Mouse (Mus musculus): ENCODE results near the gene Mgat2.

Mgat2 gene

GRCm38 (mm10) chr12:69179371-69179770, 4.6 kb upstream of the Mgat2 start:
- DNase-seq (ENCODE audit: low spot score) = no peak

- DNase-seq (ENCODE audit: low spot score) = no peak
Measured at GRCm38 (mm10) chr12:69181800-69182199, 2.2 kb upstream of the Mgat2 start.

- peak; percentile 56 for DNase-seq (ENCODE audit: low spot score)
Measured at GRCm38 (mm10) chr12:69184342-69185295, 662 bp downstream of the Mgat2 start.

GRCm38 (mm10) chr12:69185371-69185770, 1.4 kb downstream of the Mgat2 start:
- no peak for DNase-seq (ENCODE audit: low spot score)

GRCm38 (mm10) chr12:69186811-69187471, 3.0 kb downstream of the Mgat2 start:
- no peak for DNase-seq (ENCODE audit: low spot score)

- DNase-seq (ENCODE audit: low spot score) = no peak
Measured at GRCm38 (mm10) chr12:69190074-69190473, 6.1 kb downstream of the Mgat2 start.

- no peak for DNase-seq (ENCODE audit: low spot score)
Measured at GRCm38 (mm10) chr12:69190522-69190921, 6.6 kb downstream of the Mgat2 start.

- no peak for DNase-seq (ENCODE audit: low spot score)
Measured at GRCm38 (mm10) chr12:69191396-69191795, 7.4 kb downstream of the Mgat2 start.

- DNase-seq (ENCODE audit: low spot score) = no peak
Measured at GRCm38 (mm10) chr12:69192637-69193036, 8.7 kb downstream of the Mgat2 start.

- DNase-seq (ENCODE audit: low spot score) = peak; percentile 66
Measured at GRCm38 (mm10) chr12:69196444-69197377, 12.8 kb downstream of the Mgat2 start, which contains the start of gene Gm49383. Gene Gm49383, minus strand, starts transcription at chr12:69197104.

GRCm38 (mm10) chr12:69197378-69198163, 13.6 kb downstream of the Mgat2 start:
- peak; percentile 50 for DNase-seq (ENCODE audit: low spot score)

- DNase-seq (ENCODE audit: low spot score) = peak; percentile 46
Measured at GRCm38 (mm10) chr12:69198164-69198535, 14.2 kb downstream of the Mgat2 start, which contains the start of gene Dnaaf2. Gene Dnaaf2, minus strand, starts transcription at chr12:69198429.

- DNase-seq (ENCODE audit: low spot score) = no peak
Measured at GRCm38 (mm10) chr12:69198985-69199384, 15.0 kb downstream of the Mgat2 start.

- no peak for DNase-seq (ENCODE audit: low spot score)
Measured at GRCm38 (mm10) chr12:69204052-69204833, 20.3 kb downstream of the Mgat2 start, which contains the start of gene Gm49384. Gene Gm49384, minus strand, starts transcription at chr12:69204267.

GRCm38 (mm10) chr12:69207396-69207795, 23.4 kb downstream of the Mgat2 start:
- DNase-seq (ENCODE audit: low spot score) = no peak

- DNase-seq (ENCODE audit: low spot score) = no peak
Measured at GRCm38 (mm10) chr12:69207926-69208325, 24.0 kb downstream of the Mgat2 start.

- no peak for DNase-seq (ENCODE audit: low spot score)
Measured at GRCm38 (mm10) chr12:69208520-69208919, 24.6 kb downstream of the Mgat2 start.

GRCm38 (mm10) chr12:69210056-69210979, 26.4 kb downstream of the Mgat2 start:
- no peak for DNase-seq (ENCODE audit: low spot score)

- DNase-seq (ENCODE audit: low spot score) = no peak
Measured at GRCm38 (mm10) chr12:69211057-69211456, 27.1 kb downstream of the Mgat2 start.

All from urinary bladder, postnatal 25 days (tissue).